Mouse (Mus musculus) CH12.LX (cell line): ENCODE data around the gene Nbea.

Source experiments
- CTCF ChIP-seq, 2 experiments: IDR thresholded peaks in 1 of 2; conservative IDR thresholded peaks in 1 of 2; 2 replicates each; pipeline ENCODE4 v1.5.1; 2011 to 2012; ENCODE audit warnings: low read depth in 2 of 2, low read length in 2 of 2, improper control_type of control experiment in 1 of 2, inconsistent platforms in 1 of 2, mild to moderate bottlenecking in 1 of 2, moderate library complexity in 1 of 2
- MAX ChIP-seq: IDR thresholded peaks from 2 replicates; pipeline ENCODE4 v1.6.1; 2011; ENCODE audit warnings: low read length, improper control_type of control experiment
- RAD21 ChIP-seq: IDR thresholded peaks from 2 replicates; pipeline ENCODE4 v1.6.1; 2011; ENCODE audit warnings: low read depth, mild to moderate bottlenecking, low read length, improper control_type of control experiment, moderate library complexity
- TBP ChIP-seq: conservative IDR thresholded peaks from 2 replicates; pipeline ENCODE4 v1.6.1; 2011; ENCODE audit warnings: low read depth, low read length, improper control_type of control experiment
- TCF12 ChIP-seq: IDR thresholded peaks from 2 replicates; pipeline ENCODE4 v1.6.1; 2014; ENCODE audit warnings: low read depth, mild to moderate bottlenecking, inconsistent platforms, low read length, improper control_type of control experiment
- ZNF384 ChIP-seq: IDR thresholded peaks from 2 replicates; pipeline ENCODE4 v1.6.1; 2012; ENCODE audit warnings: low read depth, low read length, improper control_type of control experiment, inconsistent platforms

DNA sequence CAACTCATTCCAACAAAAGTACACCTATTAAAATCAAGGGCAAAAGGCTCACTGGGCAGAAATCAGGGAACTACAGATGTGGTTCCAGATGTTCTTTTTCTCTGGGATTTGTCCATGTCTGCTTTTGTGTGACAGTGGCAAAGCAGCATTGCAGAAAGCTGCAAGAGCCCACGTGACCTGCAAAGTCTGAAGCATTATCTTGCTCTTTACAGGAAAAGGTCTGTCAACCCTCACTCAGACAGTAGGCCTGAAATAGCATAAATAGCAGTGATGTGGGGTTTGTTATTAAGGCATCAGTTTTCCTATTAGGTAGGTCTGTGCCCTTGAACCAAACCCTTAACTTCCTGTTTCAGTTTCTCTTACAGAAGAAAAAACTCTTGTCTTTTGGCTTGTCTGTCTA is 45.8 kb upstream of the Nbea start:
- TF ChIP-seq TCF12 (no peak), CTCF (conservative IDR thresholded peaks at IDR 0.05 in 1 of 2, IDR thresholded peaks at IDR 0.05 in 1 of 2; ENCODE audit: low read depth in 2 of 2, low read length in 2 of 2) (no peak), ZNF384 (no peak), TBP (no peak), RAD21 (no peak), MAX (no peak)
